Mouse (Mus musculus): ENCODE results near the gene Frat2. TPM values are rescaled to one million over a fixed set of nuclear protein-coding genes. Genes with fewer than 3 reads are reported as not detected.

Gene Frat2
- polyA plus RNA-seq, 1 experiment from 2014 or later: 2.8 TPM

DNA sequence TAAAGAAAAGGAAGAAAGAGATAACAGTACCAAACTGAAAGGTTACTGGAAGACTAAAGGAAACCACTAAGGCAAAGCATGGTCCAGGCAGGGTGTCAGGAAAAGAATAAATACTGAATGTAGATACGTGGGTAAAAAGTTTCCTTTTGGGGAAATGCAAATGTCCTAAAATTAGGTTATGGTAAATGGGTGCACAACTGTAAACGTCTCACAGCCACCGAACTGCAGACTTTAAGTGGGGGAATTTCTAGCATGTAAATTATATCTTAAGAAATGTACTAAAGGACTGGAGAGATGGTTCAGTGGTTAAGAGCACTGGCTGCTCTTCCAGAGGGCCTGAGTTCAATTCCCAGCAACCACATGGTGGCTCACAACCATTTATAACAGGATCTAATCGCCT is 29.2 kb downstream of the Frat2 start:
- Histone ChIP-seq H3K9me3 (replicated peaks; ENCODE audit: control insufficient read depth, low read length) (no peaks in the 10 kb centered on the region), H3K27me3 (ENCODE audit: control insufficient read depth, insufficient read depth, low read length) (no peaks in the 10 kb centered on the region), H3K4me2 (ENCODE audit: low read depth, low read length) (no peak overlapping the region), H3K9ac (ENCODE audit: low read length) (no peak overlapping the region), H3K4me1 (ENCODE audit: control insufficient read depth, insufficient read depth, low read length) (peaks cover 12% of the 10 kb centered on the region), H3K36me3 (ENCODE audit: control insufficient read depth, insufficient read depth) (no peaks in the 10 kb centered on the region), H3K4me3 (ENCODE audit: low read length) (no peak overlapping the region), H3K27ac (ENCODE audit: low read length) (no peak overlapping the region)
- ATAC-seq (replicated peaks; ENCODE audit: extremely low read depth, insufficient read depth, low FRiP score): no peak
- WGBS: 85% methylated on average over 4 of the region's 4 CpGs

DNA sequence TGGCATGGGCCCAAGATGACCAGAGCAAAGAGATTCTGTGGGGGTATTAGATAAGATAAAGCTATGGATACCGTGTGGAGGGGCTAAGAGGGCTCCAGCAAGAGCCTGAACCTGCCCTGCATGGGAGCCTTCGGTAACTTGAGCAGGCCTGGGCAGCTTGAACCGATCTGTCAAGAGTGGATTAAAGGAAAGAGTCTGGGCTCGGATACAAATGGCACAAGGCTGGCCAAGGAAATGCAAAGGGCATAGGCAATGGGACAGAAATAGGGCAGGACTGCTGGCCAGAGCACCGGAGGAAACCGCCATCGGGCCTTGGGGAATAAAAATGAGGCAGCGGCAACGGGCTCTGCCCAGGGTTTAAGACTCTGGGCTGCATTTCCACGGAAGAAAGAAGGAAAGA is 30.6 kb downstream of the Frat2 start:
- H3K9ac ChIP-seq (ENCODE audit: low read length): no peak overlapping the region
- H3K4me3 ChIP-seq (ENCODE audit: low read length): no peak overlapping the region
- H3K9me3 ChIP-seq (replicated peaks; ENCODE audit: control insufficient read depth, low read length): no peaks in the 10 kb centered on the region
- WGBS: 31% methylated on average over 10 of the region's 10 CpGs
- peak overlapping the region; percentile 4; the same call in 1 of the 2 replicates for H3K27ac ChIP-seq (ENCODE audit: low read length)
- no peak for ATAC-seq (replicated peaks; ENCODE audit: extremely low read depth, insufficient read depth, low FRiP score)
- no peaks in the 10 kb centered on the region for H3K27me3 ChIP-seq (ENCODE audit: control insufficient read depth, insufficient read depth, low read length)
- H3K36me3 ChIP-seq (ENCODE audit: control insufficient read depth, insufficient read depth): no peaks in the 10 kb centered on the region
- H3K4me2 ChIP-seq (ENCODE audit: low read depth, low read length): no peak overlapping the region
- peaks cover 12% of the 10 kb centered on the region for H3K4me1 ChIP-seq (ENCODE audit: control insufficient read depth, insufficient read depth, low read length)

DNA sequence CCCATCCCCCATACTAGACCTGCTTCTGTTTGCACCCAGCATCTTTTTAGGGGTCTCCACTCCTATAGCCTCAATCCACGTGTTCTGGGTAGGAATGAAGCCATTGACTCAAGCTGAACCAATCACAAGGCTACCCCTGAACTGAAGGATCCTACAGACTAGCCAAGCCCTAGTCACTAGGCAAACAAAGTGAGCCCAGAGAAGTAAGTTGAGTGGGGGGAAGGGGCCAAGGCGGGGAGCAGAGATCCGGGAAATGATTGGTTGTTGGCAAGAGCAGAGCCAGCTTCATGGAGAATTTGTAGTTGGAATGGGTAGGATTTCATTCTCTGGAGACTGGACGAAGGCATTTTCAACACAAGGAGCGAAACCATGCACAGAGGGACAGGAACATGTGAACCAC is 31.0 kb downstream of the Frat2 start:
- Histone ChIP-seq H3K9ac (ENCODE audit: low read length) (no peak overlapping the region), H3K4me2 (ENCODE audit: low read depth, low read length) (no peak overlapping the region), H3K36me3 (ENCODE audit: control insufficient read depth, insufficient read depth) (no peaks in the 10 kb centered on the region), H3K9me3 (replicated peaks; ENCODE audit: control insufficient read depth, low read length) (no peaks in the 10 kb centered on the region), H3K4me3 (ENCODE audit: low read length) (no peak overlapping the region), H3K27me3 (ENCODE audit: control insufficient read depth, insufficient read depth, low read length) (no peaks in the 10 kb centered on the region), H3K4me1 (ENCODE audit: control insufficient read depth, insufficient read depth, low read length) (peaks cover 12% of the 10 kb centered on the region), H3K27ac (ENCODE audit: low read length) (peak overlapping the region; percentile 4; the same call in 1 of the 2 replicates)
- WGBS: 41% methylated on average over 5 of the region's 5 CpGs
- no peak for ATAC-seq (replicated peaks; ENCODE audit: extremely low read depth, insufficient read depth, low FRiP score)

DNA sequence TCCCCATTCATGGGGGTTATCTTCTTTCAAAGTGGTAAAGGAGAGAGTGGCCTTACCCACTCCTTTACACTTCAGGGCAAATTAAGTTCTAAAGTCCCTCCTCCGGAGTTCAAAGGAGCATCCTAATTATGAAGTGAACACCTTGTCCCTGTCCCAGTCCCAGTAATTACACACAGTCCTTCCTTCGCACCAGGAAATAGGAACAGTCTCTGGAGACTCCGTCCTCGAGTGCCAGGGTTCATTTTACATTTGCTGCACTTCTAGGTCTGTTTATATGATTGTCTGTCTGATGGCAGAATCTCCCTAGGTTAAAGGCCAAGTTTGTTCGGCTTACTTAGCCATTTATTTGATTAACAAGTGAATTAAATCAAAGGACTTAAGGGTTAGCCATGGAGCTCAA is 31.5 kb downstream of the Frat2 start:
- H3K4me3 ChIP-seq (ENCODE audit: low read length): no peak overlapping the region
- no peak for ATAC-seq (replicated peaks; ENCODE audit: extremely low read depth, insufficient read depth, low FRiP score)
- H3K9ac ChIP-seq (ENCODE audit: low read length): no peak overlapping the region
- no peaks in the 10 kb centered on the region for H3K27me3 ChIP-seq (ENCODE audit: control insufficient read depth, insufficient read depth, low read length)
- WGBS: 74% methylated on average over 5 of the region's 5 CpGs
- H3K4me1 ChIP-seq (ENCODE audit: control insufficient read depth, insufficient read depth, low read length): peaks cover 12% of the 10 kb centered on the region
- no peaks in the 10 kb centered on the region for H3K36me3 ChIP-seq (ENCODE audit: control insufficient read depth, insufficient read depth)
- H3K27ac ChIP-seq (ENCODE audit: low read length): no peak overlapping the region
- H3K9me3 ChIP-seq (replicated peaks; ENCODE audit: control insufficient read depth, low read length): no peaks in the 10 kb centered on the region
- H3K4me2 ChIP-seq (ENCODE audit: low read depth, low read length): no peak overlapping the region

GRCm38 (mm10) chr19:41813374-41813773 is 34.6 kb downstream of the Frat2 start:
- Histone ChIP-seq H3K4me3 (ENCODE audit: low read length) (no peak overlapping the region), H3K36me3 (ENCODE audit: control insufficient read depth, insufficient read depth) (no peaks in the 10 kb centered on the region), H3K4me2 (ENCODE audit: low read depth, low read length) (no peak overlapping the region), H3K27me3 (ENCODE audit: control insufficient read depth, insufficient read depth, low read length) (no peaks in the 10 kb centered on the region), H3K27ac (ENCODE audit: low read length) (no peak overlapping the region), H3K4me1 (ENCODE audit: control insufficient read depth, insufficient read depth, low read length) (peaks cover 12% of the 10 kb centered on the region), H3K9me3 (replicated peaks; ENCODE audit: control insufficient read depth, low read length) (no peaks in the 10 kb centered on the region), H3K9ac (ENCODE audit: low read length) (no peak overlapping the region)
- 76% methylated on average over 4 of the region's 4 CpGs for WGBS
- no peak for ATAC-seq (replicated peaks; ENCODE audit: extremely low read depth, insufficient read depth, low FRiP score)

GRCm38 (mm10) chr19:41812525-41812924 is 35.4 kb downstream of the Frat2 start:
- peaks cover 8% of the 10 kb centered on the region for H3K4me1 ChIP-seq (ENCODE audit: control insufficient read depth, insufficient read depth, low read length)
- H3K27me3 ChIP-seq (ENCODE audit: control insufficient read depth, insufficient read depth, low read length): no peaks in the 10 kb centered on the region
- H3K9me3 ChIP-seq (replicated peaks; ENCODE audit: control insufficient read depth, low read length): no peaks in the 10 kb centered on the region
- H3K36me3 ChIP-seq (ENCODE audit: control insufficient read depth, insufficient read depth): no peaks in the 10 kb centered on the region
- 86% methylated on average over 10 of the region's 10 CpGs for WGBS
- ATAC-seq (replicated peaks; ENCODE audit: extremely low read depth, insufficient read depth, low FRiP score): no peak
- no peak overlapping the region for H3K4me3 ChIP-seq (ENCODE audit: low read length)
- no peak overlapping the region for H3K27ac ChIP-seq (ENCODE audit: low read length)
- H3K9ac ChIP-seq (ENCODE audit: low read length): no peak overlapping the region
- H3K4me2 ChIP-seq (ENCODE audit: low read depth, low read length): no peak overlapping the region

DNA sequence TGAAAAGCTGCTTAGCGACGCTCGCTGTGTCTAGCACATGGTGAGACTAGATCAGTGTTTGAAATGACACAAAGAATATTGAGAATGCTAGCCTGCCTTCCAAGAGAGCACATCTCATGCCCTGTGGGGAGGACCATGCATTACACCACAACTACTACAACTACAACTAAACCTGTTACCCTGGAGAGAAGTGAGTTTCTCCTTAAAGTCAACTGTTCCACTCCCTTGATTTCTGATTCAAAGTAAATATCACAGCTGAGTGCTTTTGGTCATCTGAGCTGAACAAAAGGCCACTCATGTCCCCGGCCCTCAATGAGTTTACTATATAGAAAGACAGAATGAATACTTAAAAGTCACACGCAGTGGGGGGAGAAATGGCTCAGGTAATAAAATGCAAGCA is 37.9 kb downstream of the Frat2 start:
- H3K27ac ChIP-seq (ENCODE audit: low read length): no peak overlapping the region
- H3K27me3 ChIP-seq (ENCODE audit: control insufficient read depth, insufficient read depth, low read length): no peaks in the 10 kb centered on the region
- no peak for ATAC-seq (replicated peaks; ENCODE audit: extremely low read depth, insufficient read depth, low FRiP score)
- peaks cover 5% of the 10 kb centered on the region for H3K9me3 ChIP-seq (replicated peaks; ENCODE audit: control insufficient read depth, low read length)
- H3K9ac ChIP-seq (ENCODE audit: low read length): no peak overlapping the region
- no peak overlapping the region for H3K4me2 ChIP-seq (ENCODE audit: low read depth, low read length)
- no peak overlapping the region for H3K4me3 ChIP-seq (ENCODE audit: low read length)
- H3K36me3 ChIP-seq (ENCODE audit: control insufficient read depth, insufficient read depth): no peaks in the 10 kb centered on the region
- no peaks in the 10 kb centered on the region for H3K4me1 ChIP-seq (ENCODE audit: control insufficient read depth, insufficient read depth, low read length)
- 81% methylated on average over 5 of the region's 5 CpGs for WGBS

GRCm38 (mm10) chr19:41808104-41808634 is 39.8 kb downstream of the Frat2 start:
- no peaks in the 10 kb centered on the region for H3K4me1 ChIP-seq (ENCODE audit: control insufficient read depth, insufficient read depth, low read length)
- peaks cover 5% of the 10 kb centered on the region for H3K9me3 ChIP-seq (replicated peaks; ENCODE audit: control insufficient read depth, low read length)
- 73% methylated on average over 8 of the region's 8 CpGs for WGBS
- H3K27ac ChIP-seq (ENCODE audit: low read length): no peak overlapping the region
- no peaks in the 10 kb centered on the region for H3K27me3 ChIP-seq (ENCODE audit: control insufficient read depth, insufficient read depth, low read length)
- no peak overlapping the region for H3K4me3 ChIP-seq (ENCODE audit: low read length)
- H3K36me3 ChIP-seq (ENCODE audit: control insufficient read depth, insufficient read depth): no peaks in the 10 kb centered on the region
- no peak overlapping the region for H3K4me2 ChIP-seq (ENCODE audit: low read depth, low read length)
- no peak overlapping the region for H3K9ac ChIP-seq (ENCODE audit: low read length)
- ATAC-seq (replicated peaks; ENCODE audit: extremely low read depth, insufficient read depth, low FRiP score): no peak

GRCm38 (mm10) chr19:41807497-41807896 is 40.4 kb downstream of the Frat2 start:
- no peak overlapping the region for H3K27ac ChIP-seq (ENCODE audit: low read length)
- no peaks in the 10 kb centered on the region for H3K36me3 ChIP-seq (ENCODE audit: control insufficient read depth, insufficient read depth)
- no peaks in the 10 kb centered on the region for H3K27me3 ChIP-seq (ENCODE audit: control insufficient read depth, insufficient read depth, low read length)
- 78% methylated on average over 9 of the region's 9 CpGs for WGBS
- ATAC-seq (replicated peaks; ENCODE audit: extremely low read depth, insufficient read depth, low FRiP score): no peak
- H3K9ac ChIP-seq (ENCODE audit: low read length): no peak overlapping the region
- H3K9me3 ChIP-seq (replicated peaks; ENCODE audit: control insufficient read depth, low read length): peaks cover 5% of the 10 kb centered on the region
- peaks cover under 1% of the 10 kb centered on the region for H3K4me1 ChIP-seq (ENCODE audit: control insufficient read depth, insufficient read depth, low read length)
- no peak overlapping the region for H3K4me3 ChIP-seq (ENCODE audit: low read length)
- no peak overlapping the region for H3K4me2 ChIP-seq (ENCODE audit: low read depth, low read length)
